Mouse (Mus musculus): ENCODE measurements around the gene Uck2.

Uck2 gene

GRCm38 (mm10) chr1:167283441-167284257 is 1.5 kb downstream of the Uck2 start:
- DNase-seq: peak; percentile 69

GRCm38 (mm10) chr1:167282768-167283167 is 2.4 kb downstream of the Uck2 start:
- no peak for DNase-seq

GRCm38 (mm10) chr1:167282112-167282511 is 3.0 kb downstream of the Uck2 start:
- no peak for DNase-seq

GRCm38 (mm10) chr1:167280061-167280460 is 5.1 kb downstream of the Uck2 start:
- no peak for DNase-seq

- DNase-seq: no peak
Observed at GRCm38 (mm10) chr1:167279160-167279715, 5.9 kb downstream of the Uck2 start.

GRCm38 (mm10) chr1:167278395-167278794 is 6.7 kb downstream of the Uck2 start:
- DNase-seq: no peak

GRCm38 (mm10) chr1:167274646-167275390 is 10.3 kb downstream of the Uck2 start:
- no peak for DNase-seq

GRCm38 (mm10) chr1:167273380-167274163 is 11.5 kb downstream of the Uck2 start:
- DNase-seq: no peak

GRCm38 (mm10) chr1:167271841-167272240 is 13.3 kb downstream of the Uck2 start:
- DNase-seq: no peak

GRCm38 (mm10) chr1:167271304-167271703 is 13.8 kb downstream of the Uck2 start:
- DNase-seq: no peak

- no peak for DNase-seq
Observed at GRCm38 (mm10) chr1:167270342-167271111, 14.6 kb downstream of the Uck2 start.

- peak; percentile 72 for DNase-seq
Observed at GRCm38 (mm10) chr1:167269856-167270270, 15.3 kb downstream of the Uck2 start.

- DNase-seq: no peak
Observed at GRCm38 (mm10) chr1:167269350-167269811, 15.7 kb downstream of the Uck2 start.

- DNase-seq: no peak
Observed at GRCm38 (mm10) chr1:167268360-167269063, 16.6 kb downstream of the Uck2 start.

- no peak for DNase-seq
Observed at GRCm38 (mm10) chr1:167266720-167267119, 18.4 kb downstream of the Uck2 start.

- DNase-seq: no peak
Observed at GRCm38 (mm10) chr1:167265366-167265765, 19.8 kb downstream of the Uck2 start.

GRCm38 (mm10) chr1:167262489-167263041 is 22.6 kb downstream of the Uck2 start:
- DNase-seq: no peak

- no peak for DNase-seq
Observed at GRCm38 (mm10) chr1:167261750-167262149, 23.4 kb downstream of the Uck2 start.

- DNase-seq: peak; percentile 77
Observed at GRCm38 (mm10) chr1:167259702-167260101, 25.4 kb downstream of the Uck2 start.

- DNase-seq: no peak
Observed at GRCm38 (mm10) chr1:167256724-167257302, 28.3 kb downstream of the Uck2 start.

- no peak for DNase-seq
Observed at GRCm38 (mm10) chr1:167253579-167253978, 31.5 kb downstream of the Uck2 start.
